Mouse (Mus musculus) ES-E14 (cell line): ENCODE data around the gene Aak1.

ENCODE experiments used
- HCFC1 ChIP-seq: IDR thresholded peaks from 2 replicates; pipeline ENCODE4 v1.6.1; 2012; ENCODE audit warnings: low read length, inconsistent platforms, borderline replicate concordance; ENCODE audit not compliant: insufficient read depth
- MAFK ChIP-seq: IDR thresholded peaks from 2 replicates; pipeline ENCODE4 v1.6.1; 2014; ENCODE audit warnings: mild to moderate bottlenecking, low read depth, low read length, inconsistent platforms; ENCODE audit not compliant: insufficient read depth

DNA sequence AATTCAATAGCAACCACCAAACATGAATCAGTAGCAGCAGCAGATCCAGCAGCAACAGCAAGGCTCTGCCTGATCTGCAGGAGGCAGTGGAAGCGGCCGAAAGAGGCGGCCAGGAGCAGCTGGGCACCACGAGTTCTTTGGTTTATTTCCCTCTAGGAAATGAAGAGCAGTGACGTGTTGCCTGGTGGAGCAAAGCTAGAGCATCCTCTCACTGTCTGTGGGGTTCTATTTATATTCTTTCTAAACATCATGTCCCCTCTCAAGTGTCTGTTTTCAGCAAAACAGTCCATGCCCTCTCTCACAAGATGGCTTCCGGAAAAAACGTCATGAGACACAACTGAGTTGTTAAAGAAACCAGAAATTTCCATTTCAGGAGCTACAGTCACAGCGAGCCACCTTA, 189.8 kb downstream of the Aak1 start:
- TF ChIP-seq MAFK: no peak
- no peak for TF ChIP-seq HCFC1
